Mouse (Mus musculus) MEL (cell line): Measurements from ENCODE around the gene 4930404H24Rik. TPM values are rescaled to one million over a fixed set of nuclear protein-coding genes. Genes with fewer than 3 reads are reported as not detected.
"Not testable (repeated sequence)": the region's sequence is repeated elsewhere in the genome, so short reads cannot be mapped to it uniquely, and the experiment has no call there.

Source experiments
- DNase-seq: peaks from one replicate; pipeline ENCODE4 v3.0.0; 2011; ENCODE audit warnings: low read depth, low spot score
- H3K27ac ChIP-seq: 2 replicates; pipeline ENCODE4 v1.5.1; 2012; ENCODE audit warnings: low read depth, mild to moderate bottlenecking, control low read depth, low read length, moderate library complexity; ENCODE audit not compliant: control insufficient read depth
- H3K27me3 ChIP-seq, 2 experiments: fragments of 150-350 bp in 1 of 2; sonication (generic) in 1 of 2; 2 replicates each; pipeline ENCODE4 v1.6.1; 2012; ENCODE audit warnings: low read length in 2 of 2, mild to moderate bottlenecking in 2 of 2, improper control_type of control experiment in 1 of 2, moderate library complexity in 1 of 2; ENCODE audit not compliant: insufficient read depth in 2 of 2, control insufficient read depth in 1 of 2
- H3K36me3 ChIP-seq, 2 experiments: 2 replicates each; pipeline ENCODE4 v1.6.1; 2012 to 2014; ENCODE audit warnings: low read length in 2 of 2, improper control_type of control experiment in 1 of 2, inconsistent platforms in 1 of 2, mild to moderate bottlenecking in 1 of 2; ENCODE audit not compliant: insufficient read depth in 2 of 2, control insufficient read depth in 1 of 2
- H3K4me1 ChIP-seq, 2 experiments: fragments of 150-350 bp in 1 of 2; sonication (generic) in 1 of 2; 2 replicates each; pipeline ENCODE4 v1.6.1; 2012; ENCODE audit warnings: low read length in 2 of 2, improper control_type of control experiment in 1 of 2, mild to moderate bottlenecking in 1 of 2; ENCODE audit not compliant: insufficient read depth in 2 of 2, control insufficient read depth in 1 of 2
- H3K4me3 ChIP-seq, 2 experiments: fragments of 150-350 bp in 1 of 2; sonication (generic) in 1 of 2; 2 replicates each; pipeline ENCODE4 v1.5.1; 2012; ENCODE audit warnings: low read depth in 2 of 2, low read length in 2 of 2, mild to moderate bottlenecking in 2 of 2, moderate library complexity in 2 of 2, control low read depth in 1 of 2, improper control_type of control experiment in 1 of 2; ENCODE audit not compliant: control insufficient read depth in 1 of 2, insufficient read depth in 1 of 2
- H3K79me2 ChIP-seq: 2 replicates; pipeline ENCODE4 v1.6.1; 2012; ENCODE audit warnings: mild to moderate bottlenecking, low read length, moderate library complexity; ENCODE audit not compliant: control insufficient read depth, poor library complexity, insufficient read depth
- H3K9ac ChIP-seq: 2 replicates; pipeline ENCODE4 v1.6.1; 2012; ENCODE audit warnings: low read depth, mild to moderate bottlenecking, control low read depth, low read length, moderate library complexity; ENCODE audit not compliant: control insufficient read depth, poor library complexity, severe bottlenecking
- H3K9me3 ChIP-seq: fragments of 150-350 bp; sonication (generic); replicated peaks from 2 replicates; pipeline ENCODE4 v1.6.1; 2012; ENCODE audit warnings: mild to moderate bottlenecking, low read length, improper control_type of control experiment, moderate library complexity; ENCODE audit not compliant: insufficient read depth
- BHLHE40 ChIP-seq: IDR thresholded peaks from 2 replicates; pipeline ENCODE4 v1.6.1; 2012; ENCODE audit warnings: low read depth, mild to moderate bottlenecking, inconsistent platforms, low read length, improper control_type of control experiment, borderline replicate concordance
- CHD1 ChIP-seq: IDR thresholded peaks from 2 replicates; pipeline ENCODE4 v1.6.1; 2012; ENCODE audit warnings: low read depth, mild to moderate bottlenecking, inconsistent platforms, low read length, improper control_type of control experiment
- CHD2 ChIP-seq: IDR thresholded peaks from 2 replicates; pipeline ENCODE4 v1.6.1; 2011; ENCODE audit warnings: low read length, improper control_type of control experiment
- CTCF ChIP-seq, 3 experiments: IDR thresholded peaks in 2 of 3; conservative IDR thresholded peaks in 1 of 3; 2 replicates each; pipeline ENCODE4 v1.5.1; 2011 to 2012; ENCODE audit warnings: low read length in 3 of 3, low read depth in 2 of 3, mild to moderate bottlenecking in 2 of 3, improper control_type of control experiment in 1 of 3, inconsistent platforms in 1 of 3, mixed read lengths in 1 of 3, moderate library complexity in 1 of 3; ENCODE audit not compliant: control insufficient read depth in 1 of 3, insufficient read depth in 1 of 3, poor library complexity in 1 of 3, severe bottlenecking in 1 of 3
- E2F4 ChIP-seq: IDR thresholded peaks from 2 replicates; pipeline ENCODE4 v1.6.1; 2011; ENCODE audit warnings: low read depth, low read length, improper control_type of control experiment, borderline replicate concordance
- ELF1 ChIP-seq: IDR thresholded peaks from 2 replicates; pipeline ENCODE4 v1.6.1; 2014; ENCODE audit warnings: low read depth, mild to moderate bottlenecking, inconsistent platforms, low read length, improper control_type of control experiment, moderate library complexity
- EP300 ChIP-seq, 2 experiments: IDR thresholded peaks; 2 replicates each; pipeline ENCODE4 v1.6.1; 2011; ENCODE audit warnings: improper control_type of control experiment in 2 of 2, low read length in 2 of 2, low read depth in 1 of 2, mild to moderate bottlenecking in 1 of 2
- ETS1 ChIP-seq: IDR thresholded peaks from 2 replicates; pipeline ENCODE4 v1.6.1; 2012; ENCODE audit warnings: low read depth, mild to moderate bottlenecking, inconsistent platforms, low read length, improper control_type of control experiment, moderate library complexity
- GABPA ChIP-seq: IDR thresholded peaks from 2 replicates; pipeline ENCODE4 v1.6.1; 2012; ENCODE audit warnings: low read depth, mild to moderate bottlenecking, inconsistent platforms, low read length, improper control_type of control experiment, moderate library complexity
- GATA1 ChIP-seq: IDR thresholded peaks from 2 replicates; pipeline ENCODE4 v1.6.1; 2011; ENCODE audit warnings: low read depth, low read length, improper control_type of control experiment
- HCFC1 ChIP-seq: IDR thresholded peaks from 2 replicates; pipeline ENCODE4 v1.6.1; 2012; ENCODE audit warnings: low read depth, mild to moderate bottlenecking, inconsistent platforms, low read length, improper control_type of control experiment, moderate library complexity
- JUND ChIP-seq: IDR thresholded peaks from 2 replicates; pipeline ENCODE4 v1.6.1; 2011; ENCODE audit warnings: low read depth, mild to moderate bottlenecking, improper control_type of control experiment, low read length
- MAX ChIP-seq: IDR thresholded peaks from 2 replicates; pipeline ENCODE4 v1.6.1; 2011; ENCODE audit warnings: low read length, improper control_type of control experiment
- MAZ ChIP-seq: IDR thresholded peaks from 2 replicates; pipeline ENCODE4 v1.6.1; 2012; ENCODE audit warnings: low read depth, mild to moderate bottlenecking, inconsistent platforms, low read length, improper control_type of control experiment
- MXI1 ChIP-seq: IDR thresholded peaks from 2 replicates; pipeline ENCODE4 v1.6.1; 2011; ENCODE audit warnings: mild to moderate bottlenecking, low read depth, low read length, improper control_type of control experiment
- MYB ChIP-seq: IDR thresholded peaks from 2 replicates; pipeline ENCODE4 v1.6.1; 2011; ENCODE audit warnings: mild to moderate bottlenecking, low read depth, low read length, improper control_type of control experiment
- MYC ChIP-seq: IDR thresholded peaks from 2 replicates; pipeline ENCODE4 v1.6.1; 2011; ENCODE audit warnings: low read depth, mild to moderate bottlenecking, low read length, improper control_type of control experiment, moderate library complexity
- NELFE ChIP-seq: IDR thresholded peaks from 2 replicates; pipeline ENCODE4 v1.6.1; 2011; ENCODE audit warnings: low read depth, low read length, improper control_type of control experiment
- NRF1 ChIP-seq: IDR thresholded peaks from 2 replicates; pipeline ENCODE4 v1.6.1; 2014; ENCODE audit warnings: low read depth, mild to moderate bottlenecking, inconsistent platforms, low read length, improper control_type of control experiment, moderate library complexity; ENCODE audit not compliant: poor library complexity, insufficient read depth, severe bottlenecking
- POLR2A ChIP-seq, 2 experiments: IDR thresholded peaks; 2 replicates each; pipeline ENCODE4 v1.6.1; 2011 to 2012; ENCODE audit warnings: low read length in 2 of 2, mild to moderate bottlenecking in 2 of 2, control low read depth in 1 of 2, improper control_type of control experiment in 1 of 2, low read depth in 1 of 2, moderate library complexity in 1 of 2; ENCODE audit not compliant: control insufficient read depth in 1 of 2, insufficient read depth in 1 of 2, poor library complexity in 1 of 2
- POLR2AphosphoS2 ChIP-seq: IDR thresholded peaks from 2 replicates; pipeline ENCODE4 v1.6.1; 2011; ENCODE audit warnings: low read length, improper control_type of control experiment
- POLR2AphosphoS5 ChIP-seq: IDR thresholded peaks from 2 replicates; pipeline ENCODE4 v1.6.1; 2012; ENCODE audit warnings: low read depth, borderline replicate concordance, mild to moderate bottlenecking, inconsistent platforms, low read length, moderate library complexity, mixed read lengths
- SIN3A ChIP-seq: IDR thresholded peaks from 2 replicates; pipeline ENCODE4 v1.6.1; 2012; ENCODE audit warnings: low read length, improper control_type of control experiment, inconsistent platforms
- SMC3 ChIP-seq: IDR thresholded peaks from 2 replicates; pipeline ENCODE4 v1.6.1; 2011; ENCODE audit warnings: low read depth, low read length, improper control_type of control experiment
- TBP ChIP-seq: IDR thresholded peaks from 2 replicates; pipeline ENCODE4 v1.8.0; 2011; ENCODE audit warnings: low read depth, low read length, improper control_type of control experiment
- TCF12 ChIP-seq: IDR thresholded peaks from 2 replicates; pipeline ENCODE4 v1.6.1; 2014; ENCODE audit warnings: low read depth, mild to moderate bottlenecking, inconsistent platforms, low read length, improper control_type of control experiment, moderate library complexity
- UBTF ChIP-seq: IDR thresholded peaks from 2 replicates; pipeline ENCODE4 v1.6.1; 2012; ENCODE audit warnings: low read depth, mild to moderate bottlenecking, inconsistent platforms, low read length, improper control_type of control experiment, moderate library complexity, borderline replicate concordance; ENCODE audit not compliant: insufficient read depth
- USF1 ChIP-seq: IDR thresholded peaks from 2 replicates; pipeline ENCODE4 v1.6.1; 2014; ENCODE audit warnings: low read depth, mild to moderate bottlenecking, inconsistent platforms, low read length, improper control_type of control experiment, moderate library complexity
- USF2 ChIP-seq, 2 experiments: IDR thresholded peaks; 2 replicates each; pipeline ENCODE4 v1.6.1; 2011 to 2012; ENCODE audit warnings: improper control_type of control experiment in 2 of 2, low read length in 2 of 2, borderline replicate concordance in 1 of 2, inconsistent platforms in 1 of 2, low read depth in 1 of 2, mild to moderate bottlenecking in 1 of 2; ENCODE audit not compliant: insufficient read depth in 1 of 2
- ZKSCAN1 ChIP-seq: IDR thresholded peaks from 2 replicates; pipeline ENCODE4 v1.6.1; 2012; ENCODE audit warnings: low read depth, mild to moderate bottlenecking, inconsistent platforms, low read length, improper control_type of control experiment, moderate library complexity
- ZMIZ1 ChIP-seq: IDR thresholded peaks from 2 replicates; pipeline ENCODE4 v1.6.1; 2012; ENCODE audit warnings: low read depth, mild to moderate bottlenecking, inconsistent platforms, low read length, improper control_type of control experiment, moderate library complexity
- ZNF384 ChIP-seq: IDR thresholded peaks from 2 replicates; pipeline ENCODE4 v1.6.1; 2012; ENCODE audit warnings: low read depth, mild to moderate bottlenecking, inconsistent platforms, low read length, improper control_type of control experiment
- polyA plus RNA-seq, 2 experiments: library from polyadenylated mRNA; stranded (reverse) in 1 of 2; unstranded in 1 of 2; fragments of >175 nt in 1 of 2; fragments of >200 nt in 1 of 2; gene quantifications; 2 replicates each; pipeline versions ENCODE4 v1.2.1 to v1.2.4; 2012; ENCODE audit warnings: low replicate concordance in 2 of 2, low read depth in 1 of 2; ENCODE audit not compliant: insufficient read length in 2 of 2, insufficient read depth in 1 of 2, missing spikeins in 1 of 2
- total RNA-seq: library from RNA; depleted of rRNA; stranded (reverse); fragments of 300-350 nt; gene quantifications from 2 replicates; pipeline ENCODE4 v1.2.3, GENCODE M21; 2012

Gene 4930404H24Rik
- total and polyA plus RNA-seq, 3 experiments: 0.24 TPM; not detected in 2

DNA sequence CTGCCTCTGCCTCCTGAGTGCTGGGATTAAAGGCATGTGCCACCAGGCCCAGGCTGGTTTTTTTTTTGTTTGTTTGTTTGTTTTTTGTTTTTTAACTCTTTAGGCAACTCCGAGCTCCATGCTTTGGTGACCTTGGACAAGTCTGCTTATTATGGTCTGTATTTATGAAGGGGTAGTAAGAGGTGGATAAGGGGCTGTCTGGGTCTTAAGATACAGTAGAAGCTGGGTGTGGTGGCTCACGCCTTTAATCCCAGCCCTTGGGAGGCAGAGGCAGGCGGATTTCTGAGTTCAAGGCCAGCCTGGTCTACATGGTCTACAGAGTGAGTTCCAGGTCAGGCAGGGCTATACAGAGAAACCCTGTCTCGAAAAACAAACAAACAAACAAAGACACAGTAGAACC, 2.8 kb downstream of the 4930404H24Rik start:
- not testable (repeated sequence) for H3K9me3 ChIP-seq, H3K4me3 ChIP-seq, H3K27me3 ChIP-seq, H3K9ac ChIP-seq, H3K79me2 ChIP-seq
- 0 out of 2 replicates have a peak, but pooled peaks have one; percentile 1 for TF ChIP-seq POLR2AphosphoS2
- Histone ChIP-seq H3K4me1 (peaks cover 24 to 53% of the 10 kb centered on the region in 2 experiments), H3K36me3 (peaks cover 0 to 42% of the 10 kb centered on the region in 2 experiments; a peak in 2 of 4 replicates), H3K27ac (peak overlapping the region; percentile 92)
- peak; percentile 42 for DNase-seq

DNA sequence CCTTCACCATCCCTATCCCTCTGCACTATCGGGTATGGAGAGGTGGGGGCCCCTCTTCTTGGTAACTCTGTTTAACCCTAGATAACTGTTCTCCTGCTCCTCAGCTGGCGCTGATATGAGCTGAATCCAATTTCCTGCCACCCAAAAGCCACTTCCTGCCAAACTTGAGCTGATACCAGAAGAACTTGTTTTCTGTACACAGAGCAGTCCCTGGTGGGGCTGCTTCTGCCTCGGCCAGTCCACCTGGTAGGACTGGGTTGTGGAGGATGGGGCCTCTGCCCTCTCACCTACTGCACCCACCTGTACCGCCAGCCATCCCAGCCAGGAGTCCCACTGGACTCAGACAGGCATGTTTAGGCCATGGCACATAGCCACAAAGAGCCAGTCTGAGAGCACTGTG, 3.2 kb downstream of the 4930404H24Rik start:
- H3K79me2 ChIP-seq: peaks cover 8% of the 10 kb centered on the region
- no peak overlapping the region for H3K4me3 ChIP-seq
- peaks cover 0 to 38% of the 10 kb centered on the region in 2 experiments; a peak in 2 of 4 replicates for H3K36me3 ChIP-seq
- DNase-seq: peak; percentile 91
- H3K27me3 ChIP-seq: no peaks in the 10 kb centered on the region
- peaks cover 22 to 50% of the 10 kb centered on the region in 2 experiments for H3K4me1 ChIP-seq
- no peak overlapping the region; the same call in 1 of the 2 replicates for H3K9ac ChIP-seq
- peak overlapping the region; percentile 92 for H3K27ac ChIP-seq
- H3K9me3 ChIP-seq: no peaks in the 10 kb centered on the region
- TF ChIP-seq TBP: 0 out of 2 replicates have a peak, but pooled peaks have one; percentile 15
- peak; percentile 62 for TF ChIP-seq ELF1
- TF ChIP-seq USF1: no peak
- TF ChIP-seq MYC: no peak
- TF ChIP-seq SMC3: no peak
- TF ChIP-seq CHD1: no peak
- TF ChIP-seq E2F4: no peak
- TF ChIP-seq BHLHE40: 0 out of 2 replicates have a peak, but pooled peaks have one; percentile 45
- TF ChIP-seq MAX: no peak
- TF ChIP-seq HCFC1: peak; percentile 46; the same call in 1 of the 2 replicates
- no peak for TF ChIP-seq ZKSCAN1
- TF ChIP-seq CTCF (IDR thresholded peaks at IDR 0.05 in 2 of 3, conservative IDR thresholded peaks at IDR 0.05 in 1 of 3; ENCODE audit: control insufficient read depth in 1 of 3, insufficient read depth in 1 of 3, low read depth in 2 of 3, low read length in 3 of 3, poor library complexity in 1 of 3, severe bottlenecking in 1 of 3): no peak
- peak; percentile 58; the same call in 1 of the 2 replicates for TF ChIP-seq ZMIZ1
- peak; percentile 99 for TF ChIP-seq MAZ
- TF ChIP-seq MXI1: 0 out of 2 replicates have a peak, but pooled peaks have one; percentile 31
- TF ChIP-seq NELFE: no peak
- no peak for TF ChIP-seq UBTF
- TF ChIP-seq GABPA: no peak
- no peak for TF ChIP-seq CHD2
- TF ChIP-seq GATA1: peak; percentile 94
- no peak for TF ChIP-seq POLR2A (IDR thresholded peaks at IDR 0.05; ENCODE audit: control insufficient read depth in 1 of 2, insufficient read depth in 1 of 2, low read depth in 1 of 2, low read length in 2 of 2, poor library complexity in 1 of 2)
- no peak for TF ChIP-seq ZNF384
- no peak for TF ChIP-seq USF2 (IDR thresholded peaks at IDR 0.05; ENCODE audit: borderline replicate concordance in 1 of 2, insufficient read depth in 1 of 2, low read depth in 1 of 2, low read length in 2 of 2)
- TF ChIP-seq MYB: peak; percentile 64
- TF ChIP-seq EP300 (IDR thresholded peaks at IDR 0.05; ENCODE audit: low read depth in 1 of 2, low read length in 2 of 2): peak; percentile 94 to 96
- peak; percentile 97 for TF ChIP-seq ETS1
- TF ChIP-seq JUND: no peak
- peak; percentile 98 for TF ChIP-seq TCF12
- peak; percentile 91 for TF ChIP-seq SIN3A
- TF ChIP-seq POLR2AphosphoS5: no peak
- no peak for TF ChIP-seq NRF1
